Mouse (Mus musculus) MEL (cell line): Measurements from ENCODE around the gene Crybb3.

Source experiments
- CHD1 ChIP-seq: IDR thresholded peaks from 2 replicates; pipeline ENCODE4 v1.6.1; 2012; ENCODE audit warnings: low read depth, mild to moderate bottlenecking, inconsistent platforms, low read length, improper control_type of control experiment
- CHD2 ChIP-seq: IDR thresholded peaks from 2 replicates; pipeline ENCODE4 v1.6.1; 2011; ENCODE audit warnings: low read length, improper control_type of control experiment
- CTCF ChIP-seq, 3 experiments: IDR thresholded peaks in 2 of 3; conservative IDR thresholded peaks in 1 of 3; 2 replicates each; pipeline ENCODE4 v1.5.1; 2011 to 2012; ENCODE audit warnings: low read length in 3 of 3, low read depth in 2 of 3, mild to moderate bottlenecking in 2 of 3, improper control_type of control experiment in 1 of 3, inconsistent platforms in 1 of 3, mixed read lengths in 1 of 3, moderate library complexity in 1 of 3; ENCODE audit not compliant: control insufficient read depth in 1 of 3, insufficient read depth in 1 of 3, poor library complexity in 1 of 3, severe bottlenecking in 1 of 3
- EP300 ChIP-seq, 2 experiments: IDR thresholded peaks; 2 replicates each; pipeline ENCODE4 v1.6.1; 2011; ENCODE audit warnings: improper control_type of control experiment in 2 of 2, low read length in 2 of 2, low read depth in 1 of 2, mild to moderate bottlenecking in 1 of 2
- GATA1 ChIP-seq: IDR thresholded peaks from 2 replicates; pipeline ENCODE4 v1.6.1; 2011; ENCODE audit warnings: low read depth, low read length, improper control_type of control experiment
- MAFK ChIP-seq: IDR thresholded peaks from 2 replicates; pipeline ENCODE4 v1.6.1; 2011; ENCODE audit warnings: low read depth, mild to moderate bottlenecking, low read length, improper control_type of control experiment, borderline replicate concordance
- MAZ ChIP-seq: IDR thresholded peaks from 2 replicates; pipeline ENCODE4 v1.6.1; 2012; ENCODE audit warnings: low read depth, mild to moderate bottlenecking, inconsistent platforms, low read length, improper control_type of control experiment
- POLR2A ChIP-seq, 2 experiments: IDR thresholded peaks; 2 replicates each; pipeline ENCODE4 v1.6.1; 2011 to 2012; ENCODE audit warnings: low read length in 2 of 2, mild to moderate bottlenecking in 2 of 2, control low read depth in 1 of 2, improper control_type of control experiment in 1 of 2, low read depth in 1 of 2, moderate library complexity in 1 of 2; ENCODE audit not compliant: control insufficient read depth in 1 of 2, insufficient read depth in 1 of 2, poor library complexity in 1 of 2
- POLR2AphosphoS5 ChIP-seq: IDR thresholded peaks from 2 replicates; pipeline ENCODE4 v1.6.1; 2012; ENCODE audit warnings: low read depth, borderline replicate concordance, mild to moderate bottlenecking, inconsistent platforms, low read length, moderate library complexity, mixed read lengths
- TCF12 ChIP-seq: IDR thresholded peaks from 2 replicates; pipeline ENCODE4 v1.6.1; 2014; ENCODE audit warnings: low read depth, mild to moderate bottlenecking, inconsistent platforms, low read length, improper control_type of control experiment, moderate library complexity
- UBTF ChIP-seq: IDR thresholded peaks from 2 replicates; pipeline ENCODE4 v1.6.1; 2012; ENCODE audit warnings: low read depth, mild to moderate bottlenecking, inconsistent platforms, low read length, improper control_type of control experiment, moderate library complexity, borderline replicate concordance; ENCODE audit not compliant: insufficient read depth
- USF1 ChIP-seq: IDR thresholded peaks from 2 replicates; pipeline ENCODE4 v1.6.1; 2014; ENCODE audit warnings: low read depth, mild to moderate bottlenecking, inconsistent platforms, low read length, improper control_type of control experiment, moderate library complexity
- ZKSCAN1 ChIP-seq: IDR thresholded peaks from 2 replicates; pipeline ENCODE4 v1.6.1; 2012; ENCODE audit warnings: low read depth, mild to moderate bottlenecking, inconsistent platforms, low read length, improper control_type of control experiment, moderate library complexity
- ZMIZ1 ChIP-seq: IDR thresholded peaks from 2 replicates; pipeline ENCODE4 v1.6.1; 2012; ENCODE audit warnings: low read depth, mild to moderate bottlenecking, inconsistent platforms, low read length, improper control_type of control experiment, moderate library complexity

DNA sequence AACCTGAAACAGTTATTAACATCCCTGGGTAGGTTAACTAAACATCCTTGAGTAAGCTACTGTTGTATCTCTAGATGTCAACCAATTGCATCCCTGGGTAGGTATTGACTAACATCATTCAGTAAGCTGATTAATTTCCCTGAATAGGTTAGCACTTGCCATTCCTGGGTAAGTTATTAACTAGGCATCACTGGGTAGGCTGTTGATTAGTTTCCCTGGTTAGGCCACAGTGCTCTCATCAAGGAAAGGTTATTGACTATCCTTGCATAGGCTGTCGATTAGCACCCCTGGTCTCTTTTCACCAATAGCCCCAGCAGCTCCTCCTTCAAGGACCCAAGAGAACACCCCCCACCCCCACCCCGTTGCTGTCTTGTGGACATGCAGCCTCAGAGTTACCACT is 4.5 kb upstream of the Crybb3 start:
- no peak for TF ChIP-seq CTCF (IDR thresholded peaks at IDR 0.05 in 2 of 3, conservative IDR thresholded peaks at IDR 0.05 in 1 of 3; ENCODE audit: control insufficient read depth in 1 of 3, insufficient read depth in 1 of 3, low read depth in 2 of 3, low read length in 3 of 3, poor library complexity in 1 of 3, severe bottlenecking in 1 of 3)
- no peak for TF ChIP-seq ZMIZ1
- no peak for TF ChIP-seq EP300 (IDR thresholded peaks at IDR 0.05; ENCODE audit: low read depth in 1 of 2, low read length in 2 of 2)
- no peak for TF ChIP-seq ZKSCAN1
- no peak for TF ChIP-seq CHD1
- TF ChIP-seq CHD2, result no peak
- TF ChIP-seq UBTF, result no peak
- TF ChIP-seq USF1, result no peak
- TF ChIP-seq POLR2A (IDR thresholded peaks at IDR 0.05; ENCODE audit: control insufficient read depth in 1 of 2, insufficient read depth in 1 of 2, low read depth in 1 of 2, low read length in 2 of 2, poor library complexity in 1 of 2), result no peak
- no peak for TF ChIP-seq GATA1
- no peak for TF ChIP-seq POLR2AphosphoS5
- TF ChIP-seq MAZ, result no peak
- no peak for TF ChIP-seq MAFK
- no peak for TF ChIP-seq TCF12
